ENCODE assay signal across 8 mouse cellular contexts in the genomic region with DNA sequence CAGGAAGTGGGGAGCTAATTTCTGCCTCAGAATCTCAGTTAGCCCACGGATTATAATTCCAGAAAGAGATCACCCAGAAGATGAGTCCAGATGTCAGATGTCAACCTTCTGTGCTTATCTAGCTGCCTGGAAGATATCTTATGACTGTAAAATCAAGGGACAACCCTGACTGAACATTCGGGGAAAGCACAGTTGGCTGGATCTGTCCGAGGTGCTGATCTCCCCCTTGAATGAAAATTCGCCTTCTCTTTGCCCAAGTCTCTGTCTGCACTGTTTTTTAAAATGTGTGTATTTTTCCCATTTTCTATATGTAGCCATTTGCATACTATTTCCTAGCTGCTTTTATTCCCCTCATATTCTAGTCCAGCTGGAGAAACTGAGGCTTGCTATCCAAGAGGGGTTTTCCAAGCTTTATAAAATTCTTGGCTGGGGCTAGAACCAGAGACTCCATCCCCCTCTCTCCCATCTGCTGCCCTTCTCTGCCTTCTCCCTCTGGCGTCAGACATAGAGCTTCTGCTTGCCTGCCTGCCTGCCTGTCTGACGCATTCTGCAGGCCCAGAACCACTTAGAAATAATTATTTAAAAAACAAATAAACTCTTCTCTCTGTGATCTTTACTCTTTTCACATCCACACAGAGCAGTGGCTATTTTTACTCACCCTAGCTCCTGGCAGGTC.
DNase-seq lines count a peak whose midpoint lies in the region; ATAC-seq and TF ChIP-seq lines count a peak whose summit lies in the region.

No protein-coding gene starts in this region.

- DNase-seq in heart, postnatal 10 days, result peak; percentile 1 to 27
- peak; percentile 53 for DNase-seq in testis, postnatal 10 days (ENCODE audit: low spot score)
- no peak for DNase-seq in testis, postnatal 14 days (ENCODE audit: low spot score)
- peak; percentile 71 to 85 for DNase-seq in layer of hippocampus, adult 2 months (ENCODE audit: low spot score in 2 of 2)
- DNase-seq in right cerebral cortex, postnatal 25 days, result peak; percentile 45
- no peak for DNase-seq in natural killer cell, adult 2 months (ENCODE audit: low spot score in 2 of 2)
- DNase-seq in gastrocnemius, postnatal 36 days, result no peak

- H3K9me3 ChIP-seq in heart, embryonic 12.5 days (replicated peaks), result 0 out of 2 replicates have a peak, but pooled peaks cover under 1% of the 10 kb centered on the region

- no peak overlapping the region for H3K9ac ChIP-seq in heart, embryonic 12.5 days

- H3K27me3 ChIP-seq in heart, embryonic 12.5 days (replicated peaks), result no peaks in the 10 kb centered on the region

- no peak for ATAC-seq in heart, embryonic 12.5 days (ENCODE audit: insufficient number of reproducible peaks, low FRiP score)

- H3K27ac ChIP-seq in heart, embryonic 12.5 days (ENCODE audit: poor library complexity, severe bottlenecking), result no peak overlapping the region
- peak overlapping the region; percentile 76 for H3K27ac ChIP-seq in layer of hippocampus, adult 2 months

- no peaks in the 10 kb centered on the region for H3K4me1 ChIP-seq in heart, embryonic 12.5 days (replicated peaks)

- WGBS in heart, embryonic 12.5 days, result 11% methylated on average over 6 of the region's 6 CpGs

- TF ChIP-seq CTCF in layer of hippocampus, adult 2 months (conservative IDR thresholded peaks at IDR 0.05), result peak; percentile 24; the same call in 1 of the 2 replicates

- H3K4me2 ChIP-seq in heart, embryonic 12.5 days, result no peak overlapping the region

- no peak overlapping the region for H3K4me3 ChIP-seq in heart, embryonic 12.5 days
- H3K4me3 ChIP-seq in layer of hippocampus, adult 2 months, result no peak overlapping the region

- intact Hi-C loops in heart, postnatal 10 days (cut with DNase I), result no loop called here
- intact Hi-C loops in gastrocnemius, postnatal 36 days (cut with DNase I), result no loop called here

- H3K36me3 ChIP-seq in heart, embryonic 12.5 days, result no peaks in the 10 kb centered on the region

Comparison
In these comparisons a context has a peak if more than half of its experiments do, and no peak if none do; other contexts are left out.
1. DNase-seq: peak in heart, postnatal 10 days (2 of 2), testis, postnatal 10 days (single experiment), layer of hippocampus, adult 2 months (2 of 2) and right cerebral cortex, postnatal 25 days (single experiment); none in testis, postnatal 14 days (single experiment), natural killer cell, adult 2 months (0 of 2) and gastrocnemius, postnatal 36 days (0 of 2).